Mouse (Mus musculus) thymus, postnatal 14 days (tissue): Measurements from ENCODE around the gene Gzmb.
"Not testable (repeated sequence)": the region's sequence is repeated elsewhere in the genome, so short reads cannot be mapped to it uniquely, and the experiment has no call there.

Experiments used
- DNase-seq: peaks from one replicate; pipeline ENCODE4 v3.0.0; 2021

The Gzmb gene

GRCm38 (mm10) chr14:56262153-56262552, at the start of gene Gzmb:
Gene Gzmb (minus strand): TSS chr14:56262260.
- DNase-seq = no peak

- DNase-seq = not testable (repeated sequence)
Observed at GRCm38 (mm10) chr14:56311801-56312200, 49.7 kb upstream of the Gzmb start.

- DNase-seq = no peak
Observed at GRCm38 (mm10) chr14:56310238-56310637, 48.2 kb upstream of the Gzmb start.

DNA sequence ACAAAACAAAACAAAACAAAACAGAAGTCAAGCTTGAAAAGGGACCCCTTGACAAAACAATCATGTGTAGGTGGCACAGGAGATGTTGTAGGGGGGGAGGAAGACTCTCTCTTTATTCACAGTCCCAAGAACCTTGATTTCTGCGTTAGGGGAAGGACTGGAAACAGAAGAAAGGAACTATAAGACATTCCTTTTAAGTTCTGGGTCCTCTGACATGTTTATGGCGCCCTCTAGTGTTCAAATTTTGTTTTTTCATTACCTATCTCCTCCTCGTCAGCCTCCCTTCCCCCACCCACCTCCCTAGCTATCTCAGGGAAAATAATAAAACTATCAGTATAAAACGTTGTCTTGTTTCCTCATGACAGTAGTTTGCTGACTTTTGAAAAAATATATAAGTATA, 42.1 kb upstream of the Gzmb start:
- peak; percentile 54 for DNase-seq

DNA sequence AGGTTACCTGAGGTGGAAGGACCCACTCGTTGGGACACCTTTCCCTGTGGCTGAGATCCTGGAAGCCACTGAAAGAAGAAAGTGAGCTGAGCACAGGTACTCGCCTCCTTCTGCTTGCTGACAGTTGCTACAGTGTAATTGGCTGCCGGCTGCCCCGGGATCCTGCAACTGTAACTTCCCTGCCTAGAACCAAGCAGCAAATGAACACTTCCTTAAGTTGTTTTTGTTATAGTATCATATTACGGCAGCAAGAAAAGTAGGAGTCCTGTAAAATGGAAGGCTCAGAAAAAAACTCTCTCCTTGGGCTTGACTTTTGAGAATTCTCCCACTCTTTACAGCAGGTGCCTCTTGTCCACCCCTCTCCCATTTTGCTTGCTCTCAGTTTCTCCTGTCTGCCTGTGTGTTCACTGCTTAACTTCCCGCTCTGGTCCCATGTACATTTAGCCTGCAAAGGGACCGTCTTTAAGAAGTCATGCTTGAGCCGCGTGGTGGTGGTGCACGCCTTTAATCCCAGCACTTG, 41.5 kb upstream of the Gzmb start:
- DNase-seq = no peak

- no peak for DNase-seq
Observed at GRCm38 (mm10) chr14:56302091-56302490, 40.0 kb upstream of the Gzmb start.

DNA sequence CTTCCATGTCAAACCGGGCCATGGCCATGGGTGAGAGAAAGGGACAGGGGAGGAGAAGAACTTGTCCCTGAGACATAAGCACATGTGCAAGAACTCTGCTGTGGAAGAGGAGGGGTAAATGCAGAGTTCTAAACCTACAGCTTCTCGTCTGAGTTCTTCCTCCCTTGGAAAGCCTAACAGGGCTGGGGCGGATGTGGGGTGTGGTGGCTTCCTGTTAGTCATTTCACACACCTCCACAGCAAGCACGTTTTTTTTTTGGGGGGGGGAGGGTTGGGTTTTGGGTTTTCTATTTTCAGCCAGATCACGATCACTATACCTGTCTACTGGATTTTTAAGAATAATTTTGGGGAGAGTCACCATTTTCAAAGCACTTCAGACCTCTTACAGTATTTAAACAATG, 34.7 kb upstream of the Gzmb start:
- DNase-seq = peak; percentile 80

- DNase-seq = peak; percentile 53
Observed at GRCm38 (mm10) chr14:56296106-56296505, 34.0 kb upstream of the Gzmb start.

- DNase-seq = no peak
Observed at GRCm38 (mm10) chr14:56293146-56293545, 31.1 kb upstream of the Gzmb start.

DNA sequence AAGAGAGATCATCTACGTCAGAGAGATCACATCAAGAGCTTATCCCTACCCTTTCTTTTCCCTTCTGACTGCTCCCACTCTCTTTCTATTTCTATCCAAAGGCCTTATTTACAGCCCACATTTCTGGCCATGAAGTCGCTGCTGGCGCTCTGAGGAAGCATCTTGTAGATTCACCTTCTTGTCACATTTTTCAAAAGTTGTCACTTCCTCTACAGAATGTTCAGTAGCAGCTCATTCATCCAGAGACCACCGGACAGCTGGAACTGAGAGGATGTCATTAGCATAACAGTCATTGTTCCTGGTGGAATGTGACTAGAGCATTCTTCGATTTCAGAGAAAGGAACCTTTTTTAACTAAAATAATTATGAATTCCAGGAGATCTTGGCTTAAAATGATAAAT, 26.6 kb upstream of the Gzmb start:
- no peak for DNase-seq

GRCm38 (mm10) chr14:56287806-56288205, 25.7 kb upstream of the Gzmb start:
- DNase-seq = no peak

DNA sequence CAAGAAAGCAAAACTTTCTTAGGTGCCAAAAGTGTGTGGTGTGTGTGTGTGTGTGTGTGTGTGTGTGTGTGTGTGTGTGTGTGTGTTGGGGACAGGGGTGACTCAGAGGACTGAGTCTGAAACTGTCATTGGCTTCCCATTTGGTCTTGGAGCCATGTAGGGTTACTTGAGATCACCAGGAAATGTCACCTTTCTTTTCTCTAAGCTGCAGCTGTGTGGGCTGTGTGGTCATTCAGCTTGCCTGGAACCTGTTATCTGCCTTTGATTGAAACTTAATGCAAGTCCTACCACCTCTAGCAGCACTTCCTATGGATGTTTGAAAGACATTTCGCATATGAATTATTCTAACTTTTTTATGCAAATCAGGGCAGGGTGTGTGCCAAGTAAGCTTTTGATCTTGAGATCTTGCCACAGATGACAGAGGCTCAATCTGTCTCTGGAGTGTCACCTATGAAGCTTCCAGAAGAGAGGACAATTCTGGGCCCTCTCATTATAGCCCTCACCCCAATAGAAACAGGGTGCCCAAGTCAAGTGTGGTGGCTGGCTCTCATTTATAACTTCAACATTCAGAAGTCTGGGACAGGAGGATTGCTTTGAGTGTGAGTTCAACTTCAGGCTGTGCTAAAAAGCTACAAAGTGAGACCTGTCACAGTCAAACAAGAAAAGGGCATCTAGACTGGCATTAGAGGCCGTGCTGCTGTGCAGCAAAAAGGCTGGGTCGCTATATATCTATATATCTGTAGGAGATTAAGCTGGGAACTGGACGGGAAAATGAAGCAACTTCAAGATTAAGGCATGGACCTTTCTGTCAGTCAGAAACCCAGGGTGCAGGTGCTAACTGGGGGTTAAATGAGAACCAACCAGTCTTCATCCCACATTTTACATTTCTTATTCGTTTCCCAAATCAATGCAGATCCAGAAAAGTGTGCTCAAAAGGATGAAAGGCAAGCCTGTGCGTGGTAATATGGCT, 22.6 kb upstream of the Gzmb start:
- DNase-seq = no peak

DNA sequence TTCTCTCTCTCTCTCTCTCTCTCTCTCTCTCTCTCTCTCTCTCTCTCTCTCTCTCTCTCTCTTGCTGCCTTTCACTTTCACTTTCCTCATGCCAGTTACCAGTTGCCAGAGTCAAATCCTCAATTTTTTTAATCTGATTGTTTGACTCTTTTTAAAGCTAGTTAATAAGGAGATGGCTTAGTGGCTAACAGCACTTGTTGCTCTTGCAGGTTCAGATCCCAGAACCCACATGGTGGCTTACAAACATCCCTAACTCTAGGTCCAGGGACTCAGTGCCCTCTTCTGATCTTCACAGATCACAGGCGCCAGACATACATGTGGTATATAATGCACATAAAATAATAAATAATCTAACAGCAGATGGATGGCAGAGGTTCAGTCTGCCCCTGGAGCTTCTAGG, 21.8 kb upstream of the Gzmb start:
- DNase-seq = no peak

GRCm38 (mm10) chr14:56281090-56281489, 19.0 kb upstream of the Gzmb start:
- no peak for DNase-seq

- DNase-seq = not testable (repeated sequence)
Observed at GRCm38 (mm10) chr14:56278691-56279090, 16.6 kb upstream of the Gzmb start.

GRCm38 (mm10) chr14:56276096-56276495, 14.0 kb upstream of the Gzmb start:
- not testable (repeated sequence) for DNase-seq

- no peak for DNase-seq
Observed at GRCm38 (mm10) chr14:56266109-56266508, 4.0 kb upstream of the Gzmb start.

GRCm38 (mm10) chr14:56240409-56240808, 21.7 kb downstream of the Gzmb start:
- no peak for DNase-seq

DNA sequence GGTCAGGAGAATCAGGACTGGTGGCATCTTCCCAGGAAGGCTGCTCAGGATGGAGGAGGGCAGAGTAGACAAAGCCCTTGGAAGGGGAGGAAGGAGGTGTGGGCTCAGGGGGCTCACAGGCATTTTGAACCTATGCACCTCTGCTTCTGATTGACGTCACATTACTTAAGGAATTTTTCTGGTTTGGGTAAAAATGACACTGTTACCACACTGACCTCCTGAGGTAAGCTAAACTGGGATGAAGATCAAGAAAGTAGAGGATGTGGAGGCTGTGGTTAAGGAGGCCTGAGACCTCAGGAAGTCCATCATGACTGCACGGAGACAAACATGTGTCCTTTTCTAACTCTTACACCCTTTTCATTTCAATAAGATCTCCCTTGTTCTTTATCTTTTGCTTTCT, 27.5 kb downstream of the Gzmb start, which contains the start of gene Gzmc:
Gene Gzmc, minus strand, starts transcription at position 101 of the 400 bp plus-strand sequence.
- no peak for DNase-seq

GRCm38 (mm10) chr14:56211317-56211716, 50.7 kb downstream of the Gzmb start, which contains the start of gene Gzmf:
Gene Gzmf (minus strand): TSS chr14:56211417.
- no peak for DNase-seq
